Comparison of ENCODE assay signal across 12 mouse cellular contexts in genomic region chr1:190976887-190977573, GRCm38 (mm10). TPM values are rescaled to one million over a fixed set of nuclear protein-coding genes. Genes with fewer than 3 reads are reported as not detected.
A peak's percentile ranks its signal among the peaks of the same experiment; 100 is the strongest.
DNase-seq lines count a peak whose midpoint lies in the region; ATAC-seq and TF ChIP-seq lines count a peak whose summit lies in the region.
"Had no signal": no experiment of that assay in that cellular context is flagged by ENCODE, and none has a peak within 500 bp of the region (broad histone marks: within the 10 kb centered on the region; RNA-seq: fewer than 3 reads in every experiment).

No protein-coding gene starts in this region.

- H3K9me3 ChIP-seq in midbrain, embryonic 11.5 days (ENCODE audit: control insufficient read depth, low read length), result no peaks in the 10 kb centered on the region

- H3K27ac ChIP-seq in midbrain, embryonic 11.5 days (ENCODE audit: low read depth, low read length), result no peak overlapping the region

- H3K79me2 ChIP-seq in C2C12 (ENCODE audit: control insufficient read depth, insufficient read depth), result peaks cover 50% of the 10 kb centered on the region

- no peak overlapping the region for H3K4me3 ChIP-seq in C2C12 (ENCODE audit: insufficient read depth, poor library complexity, severe bottlenecking)
- peak overlapping the region; percentile 65 for H3K4me3 ChIP-seq in midbrain, embryonic 11.5 days (ENCODE audit: low read depth, low read length)

- H3K4me1 ChIP-seq in midbrain, embryonic 11.5 days (ENCODE audit: control insufficient read depth, insufficient read depth, low read length), result peaks cover 16% of the 10 kb centered on the region

- peaks cover 9% of the 10 kb centered on the region for H3K79me3 ChIP-seq in C2C12 (ENCODE audit: low read depth)

- TF ChIP-seq CTCF in C2C12 (IDR thresholded peaks at IDR 0.05; ENCODE audit: control insufficient read depth, insufficient read depth, insufficient read length), result no peak

- H3K27me3 ChIP-seq in C2C12 (ENCODE audit: control insufficient read depth, insufficient read depth, insufficient read length), result no peaks in the 10 kb centered on the region
- H3K27me3 ChIP-seq in midbrain, embryonic 11.5 days (ENCODE audit: control insufficient read depth, insufficient read depth, low read length), result no peaks in the 10 kb centered on the region

- peak overlapping the region; percentile 90 for H3K9ac ChIP-seq in midbrain, embryonic 11.5 days (ENCODE audit: low read length)
- H3K9ac ChIP-seq: liver, postnatal 0 days had no signal

- ATAC-seq in midbrain, embryonic 11.5 days (ENCODE audit: low FRiP score), result no peak
- ATAC-seq: liver, postnatal 0 days had no signal

- peak overlapping the region; percentile 36 for H3ac ChIP-seq in C2C12 (ENCODE audit: control insufficient read depth, insufficient read length, low read depth)

- DNase-seq in gastrocnemius, adult 18-20 months (ENCODE audit: low spot score), result peak; percentile 34
- no peak for DNase-seq in gastrocnemius, postnatal 4 days (ENCODE audit: low spot score in 2 of 2)
- peak; percentile 33 to 34 for DNase-seq in gastrocnemius, adult 8-10 months (ENCODE audit: low spot score in 2 of 2)
- no peak for DNase-seq in midbrain, embryonic 11.5 days (ENCODE audit: low spot score, missing footprints)
- no peak for DNase-seq in embryo, embryonic 10.5 days (ENCODE audit: low spot score)
- DNase-seq in right cerebral cortex, postnatal 36 days (ENCODE audit: low spot score in 2 of 2), result no peak
- no peak for DNase-seq in cerebellum, adult 11 months
- DNase-seq: adrenal gland, postnatal 25 days; liver, postnatal 0 days had no signal

- peak overlapping the region; percentile 99 for H3K4me2 ChIP-seq in midbrain, embryonic 11.5 days

- peaks cover 17% of the 10 kb centered on the region for H3K36me3 ChIP-seq in C2C12 (ENCODE audit: control insufficient read depth, insufficient read depth)
- H3K36me3 ChIP-seq in midbrain, embryonic 11.5 days (ENCODE audit: control insufficient read depth, insufficient read depth, low read length), result 0 out of 2 replicates have a peak, but pooled peaks cover 3% of the 10 kb centered on the region

- 62% methylated on average over 11 of the region's 11 CpGs for WGBS in midbrain, embryonic 11.5 days

TF ChIP-seq in C2C12, 6 proteins besides CTCF, POLR2A, EP300 and RAD21:
- no peak for TF ChIP-seq MYOD1 (IDR thresholded peaks at IDR 0.05; ENCODE audit: control insufficient read depth, insufficient read length, low read depth)
- TF ChIP-seq MYOG (IDR thresholded peaks at IDR 0.05; ENCODE audit: control insufficient read depth, extremely low read depth, insufficient read length), result no peak
- TF ChIP-seq MAX (IDR thresholded peaks at IDR 0.05), result no peak
- TF ChIP-seq CEBPB (IDR thresholded peaks at IDR 0.05; ENCODE audit: low read depth), result no peak
- no peak for TF ChIP-seq FOSL1 (IDR thresholded peaks at IDR 0.05; ENCODE audit: insufficient read depth, low read length, poor library complexity, severe bottlenecking)
- no peak for TF ChIP-seq USF1 (IDR thresholded peaks at IDR 0.05; ENCODE audit: low read depth)
TF ChIP-seq in C2C12: peak in this region for 0.

RNA-seq across cellular contexts. Expression of gene Vash2, which starts 2.1 kb away (rescaled TPM):
- under 1 TPM; 0.25 to 0.71 TPM for total RNA-seq in gastrocnemius, adult 18-20 months (2021)
- 10 to 100 TPM; 41.2 to 43.6 TPM for total RNA-seq in gastrocnemius, postnatal 4 days (2021)
- polyA plus RNA-seq in C2C12 (2012; fragmentation: generic; extraction: Trizol), result 15.6 TPM
- under 1 TPM; 0.35 to 0.94 (median 0.68) TPM for total RNA-seq in gastrocnemius, adult 8-10 months (2022)
- polyA plus RNA-seq in midbrain, embryonic 11.5 days (2014; fragmentation: Nextera tagmentation; extraction: Ambion mirVana), result 52.8 and 58.9 TPM in 2 replicates

RNA-seq across cellular contexts. Expression of gene Flvcr1, which starts 48.9 kb away (rescaled TPM):
- total RNA-seq in gastrocnemius, adult 18-20 months (2021), result 10 to 100 TPM; 11.5 to 13.8 TPM
- 10 to 100 TPM in 1 of 2 experiments, 1 to 10 TPM in 1; 9.2 to 11.7 TPM for total RNA-seq in gastrocnemius, postnatal 4 days (2021)
- 7.0 TPM for polyA plus RNA-seq in C2C12 (2012; fragmentation: generic; extraction: Trizol)
- total RNA-seq in gastrocnemius, adult 8-10 months (2022), result 10 to 100 TPM in 2 of 4 experiments, 1 to 10 TPM in 2; 8.3 to 17.1 (median 10.4) TPM
- polyA plus RNA-seq in midbrain, embryonic 11.5 days (2014; fragmentation: Nextera tagmentation; extraction: Ambion mirVana), result 11.3 and 11.9 TPM in 2 replicates

RNA-seq across cellular contexts. Expression of gene Angel2, which starts 52.1 kb away (rescaled TPM):
- total RNA-seq in gastrocnemius, adult 18-20 months (2021), result 10 to 100 TPM; 26.4 to 30.1 TPM
- total RNA-seq in gastrocnemius, postnatal 4 days (2021), result 10 to 100 TPM; 30.0 to 41.6 TPM
- 14.2 TPM for polyA plus RNA-seq in C2C12 (2012; fragmentation: generic; extraction: Trizol)
- total RNA-seq in gastrocnemius, adult 8-10 months (2022), result 10 to 100 TPM; 28.5 to 38.6 (median 28.8) TPM
- 65.5 and 65.7 TPM in 2 replicates for polyA plus RNA-seq in midbrain, embryonic 11.5 days (2014; fragmentation: Nextera tagmentation; extraction: Ambion mirVana)

RNA-seq across cellular contexts. Expression of gene Spata45, which starts 59.4 kb away (rescaled TPM):
- not detected for total RNA-seq in gastrocnemius, adult 18-20 months (2021)
- not detected for total RNA-seq in gastrocnemius, postnatal 4 days (2021)
- not detected for polyA plus RNA-seq in C2C12 (2012; fragmentation: generic; extraction: Trizol)
- total RNA-seq in gastrocnemius, adult 8-10 months (2022), result not detected
- polyA plus RNA-seq in midbrain, embryonic 11.5 days (2014; fragmentation: Nextera tagmentation; extraction: Ambion mirVana), result not detected in 2 replicates
- total RNA-seq: adrenal gland, postnatal 25 days had no signal
- polyA plus RNA-seq: gonadal fat pad, adult 2 months; liver, postnatal 0 days; small intestine, adult 2 months had no signal

Comparison
In these comparisons a context has a peak if more than half of its experiments do, and no peak if none do; other contexts are left out.
1. DNase-seq: peak in gastrocnemius, adult 18-20 months (single experiment) and gastrocnemius, adult 8-10 months (2 of 2); none in gastrocnemius, postnatal 4 days (0 of 2), midbrain, embryonic 11.5 days (single experiment), embryo, embryonic 10.5 days (single experiment), right cerebral cortex, postnatal 36 days (0 of 2) and cerebellum, adult 11 months (single experiment).
2. RNA of gene Vash2, which starts 2.1 kb away (total RNA-seq): 41.2 to 43.6 TPM in gastrocnemius, postnatal 4 days; 0.35 to 0.94 TPM in gastrocnemius, adult 8-10 months and 0.25 to 0.71 TPM in gastrocnemius, adult 18-20 months; every median in the first group is over 10 times any median in the second.